Mouse (Mus musculus): ENCODE results near the gene Slc44a2. TPM values are rescaled to one million over a fixed set of nuclear protein-coding genes. Genes with fewer than 3 reads are reported as not detected.

The Slc44a2 gene
- polyA plus RNA-seq, 1 experiment from 2014 or later: 116 TPM

GRCm38 (mm10) chr9:21324269-21324668, 3.8 kb downstream of the Slc44a2 start:
- Histone ChIP-seq H3K27ac (ENCODE audit: low read length) (no peak overlapping the region), H3K36me3 (ENCODE audit: control insufficient read depth, insufficient read depth, low read length) (peaks cover 4% of the 10 kb centered on the region; the same call in 1 of the 2 replicates), H3K4me2 (ENCODE audit: low read depth, low read length) (no peak overlapping the region), H3K27me3 (ENCODE audit: control insufficient read depth, insufficient read depth, low read length) (no peaks in the 10 kb centered on the region), H3K9me3 (replicated peaks; ENCODE audit: control insufficient read depth, low read length) (0 out of 2 replicates have a peak, but pooled peaks cover 5% of the 10 kb centered on the region), H3K4me1 (ENCODE audit: control insufficient read depth, insufficient read depth, low read length) (peaks cover 21% of the 10 kb centered on the region), H3K4me3 (replicated peaks; ENCODE audit: low read length) (no peak overlapping the region), H3K9ac (ENCODE audit: low read length) (no peak overlapping the region)
- 85% methylated on average over 11 of the region's 11 CpGs for WGBS
- no peak for ATAC-seq (ENCODE audit: insufficient read depth, low FRiP score)

GRCm38 (mm10) chr9:21327569-21327968, 7.1 kb downstream of the Slc44a2 start:
- 60% methylated on average over 3 of the region's 3 CpGs for WGBS
- no peak overlapping the region for H3K4me2 ChIP-seq (ENCODE audit: low read depth, low read length)

GRCm38 (mm10) chr9:21328041-21328440, 7.5 kb downstream of the Slc44a2 start:
- peaks cover 6% of the 10 kb centered on the region; the same call in 1 of the 2 replicates for H3K4me1 ChIP-seq (ENCODE audit: control insufficient read depth, insufficient read depth, low read length)
- H3K27me3 ChIP-seq (ENCODE audit: control insufficient read depth, insufficient read depth, low read length): no peaks in the 10 kb centered on the region
- H3K9me3 ChIP-seq (replicated peaks; ENCODE audit: control insufficient read depth, low read length): no peaks in the 10 kb centered on the region
- no peak overlapping the region for H3K9ac ChIP-seq (ENCODE audit: low read length)
- peaks cover 4% of the 10 kb centered on the region; the same call in 1 of the 2 replicates for H3K36me3 ChIP-seq (ENCODE audit: control insufficient read depth, insufficient read depth, low read length)
- ATAC-seq (ENCODE audit: insufficient read depth, low FRiP score): no peak
- no peak overlapping the region for H3K27ac ChIP-seq (ENCODE audit: low read length)
- 67% methylated on average over 3 of the region's 3 CpGs for WGBS
- H3K4me3 ChIP-seq (replicated peaks; ENCODE audit: low read length): no peak overlapping the region
- H3K4me2 ChIP-seq (ENCODE audit: low read depth, low read length): no peak overlapping the region

More at GRCm38 (mm10) chr9:21327569-21327968, 7.1 kb downstream of the Slc44a2 start:
- no peak overlapping the region for H3K4me3 ChIP-seq (replicated peaks; ENCODE audit: low read length)
- H3K36me3 ChIP-seq (ENCODE audit: control insufficient read depth, insufficient read depth, low read length): peaks cover 4% of the 10 kb centered on the region; the same call in 1 of the 2 replicates
- H3K27me3 ChIP-seq (ENCODE audit: control insufficient read depth, insufficient read depth, low read length): no peaks in the 10 kb centered on the region
- no peak for ATAC-seq (ENCODE audit: insufficient read depth, low FRiP score)
- no peak overlapping the region for H3K9ac ChIP-seq (ENCODE audit: low read length)
- H3K4me1 ChIP-seq (ENCODE audit: control insufficient read depth, insufficient read depth, low read length): 0 out of 2 replicates have a peak, but pooled peaks cover 3% of the 10 kb centered on the region
- H3K27ac ChIP-seq (ENCODE audit: low read length): no peak overlapping the region
- no peaks in the 10 kb centered on the region for H3K9me3 ChIP-seq (replicated peaks; ENCODE audit: control insufficient read depth, low read length)

GRCm38 (mm10) chr9:21329041-21329440, 8.5 kb downstream of the Slc44a2 start:
- Histone ChIP-seq H3K9ac (ENCODE audit: low read length) (no peak overlapping the region), H3K27me3 (ENCODE audit: control insufficient read depth, insufficient read depth, low read length) (no peaks in the 10 kb centered on the region), H3K4me2 (ENCODE audit: low read depth, low read length) (no peak overlapping the region), H3K9me3 (replicated peaks; ENCODE audit: control insufficient read depth, low read length) (no peaks in the 10 kb centered on the region), H3K27ac (ENCODE audit: low read length) (no peak overlapping the region), H3K36me3 (ENCODE audit: control insufficient read depth, insufficient read depth, low read length) (peaks cover 4% of the 10 kb centered on the region; the same call in 1 of the 2 replicates), H3K4me3 (replicated peaks; ENCODE audit: low read length) (no peak overlapping the region), H3K4me1 (ENCODE audit: control insufficient read depth, insufficient read depth, low read length) (peaks cover 6% of the 10 kb centered on the region; the same call in 1 of the 2 replicates)
- 40% methylated on average over 4 of the region's 5 CpGs for WGBS
- ATAC-seq (ENCODE audit: insufficient read depth, low FRiP score): no peak

- no peak for ATAC-seq (ENCODE audit: insufficient read depth, low FRiP score)
- Histone ChIP-seq H3K4me2 (ENCODE audit: low read depth, low read length) (no peak overlapping the region), H3K36me3 (ENCODE audit: control insufficient read depth, insufficient read depth, low read length) (peaks cover 3% of the 10 kb centered on the region; the same call in 1 of the 2 replicates), H3K4me3 (replicated peaks; ENCODE audit: low read length) (no peak overlapping the region), H3K27me3 (ENCODE audit: control insufficient read depth, insufficient read depth, low read length) (no peaks in the 10 kb centered on the region), H3K9me3 (replicated peaks; ENCODE audit: control insufficient read depth, low read length) (no peaks in the 10 kb centered on the region), H3K4me1 (ENCODE audit: control insufficient read depth, insufficient read depth, low read length) (peaks cover 6% of the 10 kb centered on the region; the same call in 1 of the 2 replicates), H3K9ac (ENCODE audit: low read length) (no peak overlapping the region), H3K27ac (ENCODE audit: low read length) (no peak overlapping the region)
- 89% methylated on average over 10 of the region's 10 CpGs for WGBS
These were observed 9.3 kb downstream of the Slc44a2 start for GRCm38 (mm10) chr9:21329699-21330289.

DNA sequence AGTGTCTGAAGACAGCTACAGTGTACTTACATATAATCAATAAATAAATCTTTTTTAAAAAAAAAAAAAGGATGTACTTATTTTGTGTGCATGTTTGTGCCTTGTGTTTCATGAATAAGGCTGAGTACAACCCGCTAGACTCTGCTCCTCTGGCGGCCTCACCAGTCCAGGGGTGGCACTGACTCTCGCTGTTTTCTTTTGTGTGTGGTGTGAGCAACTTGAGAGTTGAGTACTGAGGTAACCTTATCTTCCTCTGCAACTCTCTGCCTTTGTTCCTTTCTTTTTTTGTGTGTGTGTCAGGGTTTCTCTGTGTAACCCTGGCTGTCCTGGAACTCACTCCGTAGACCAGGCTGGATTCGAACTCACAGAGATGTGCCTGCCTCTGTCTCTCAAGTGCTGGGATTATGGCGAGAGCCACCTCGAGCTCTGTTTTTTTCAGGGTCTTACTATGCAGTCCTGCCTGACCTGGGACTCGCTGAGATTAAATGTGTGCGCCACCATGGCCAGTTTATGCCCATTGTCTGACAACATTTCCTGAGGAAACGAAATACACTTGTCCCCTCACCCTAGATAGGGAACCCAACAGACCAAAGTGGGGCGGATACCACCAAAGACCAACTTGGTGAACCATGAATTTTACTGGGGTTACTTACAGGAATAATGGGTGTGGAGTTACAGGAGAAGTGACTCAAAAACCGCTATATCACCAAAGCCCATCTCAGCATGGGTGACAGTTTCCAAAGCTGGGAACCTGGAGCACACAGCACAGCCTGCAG, 11.1 kb downstream of the Slc44a2 start:
- H3K27ac ChIP-seq (ENCODE audit: low read length): no peak overlapping the region
- ATAC-seq (ENCODE audit: insufficient read depth, low FRiP score): no peak
- H3K27me3 ChIP-seq (ENCODE audit: control insufficient read depth, insufficient read depth, low read length): no peaks in the 10 kb centered on the region
- H3K4me2 ChIP-seq (ENCODE audit: low read depth, low read length): no peak overlapping the region
- H3K36me3 ChIP-seq (ENCODE audit: control insufficient read depth, insufficient read depth, low read length): no peaks in the 10 kb centered on the region
- H3K9me3 ChIP-seq (replicated peaks; ENCODE audit: control insufficient read depth, low read length): no peaks in the 10 kb centered on the region
- WGBS: 82% methylated on average over 12 of the region's 12 CpGs
- H3K4me3 ChIP-seq (replicated peaks; ENCODE audit: low read length): no peak overlapping the region
- H3K9ac ChIP-seq (ENCODE audit: low read length): no peak overlapping the region
- peaks cover 6% of the 10 kb centered on the region; the same call in 1 of the 2 replicates for H3K4me1 ChIP-seq (ENCODE audit: control insufficient read depth, insufficient read depth, low read length)

- H3K27me3 ChIP-seq (ENCODE audit: control insufficient read depth, insufficient read depth, low read length): no peaks in the 10 kb centered on the region
- WGBS: 52% methylated on average over 9 of the region's 9 CpGs
- H3K27ac ChIP-seq (ENCODE audit: low read length): no peak overlapping the region; the same call in 1 of the 2 replicates
- no peaks in the 10 kb centered on the region for H3K36me3 ChIP-seq (ENCODE audit: control insufficient read depth, insufficient read depth, low read length)
- ATAC-seq (ENCODE audit: insufficient read depth, low FRiP score): no peak
- H3K9me3 ChIP-seq (replicated peaks; ENCODE audit: control insufficient read depth, low read length): no peaks in the 10 kb centered on the region
- no peak overlapping the region for H3K9ac ChIP-seq (ENCODE audit: low read length)
- H3K4me1 ChIP-seq (ENCODE audit: control insufficient read depth, insufficient read depth, low read length): peaks cover 6% of the 10 kb centered on the region; the same call in 1 of the 2 replicates
- H3K4me2 ChIP-seq (ENCODE audit: low read depth, low read length): no peak overlapping the region
- H3K4me3 ChIP-seq (replicated peaks; ENCODE audit: low read length): no peak overlapping the region
These were observed 11.9 kb downstream of the Slc44a2 start for GRCm38 (mm10) chr9:21332161-21333061.

DNA sequence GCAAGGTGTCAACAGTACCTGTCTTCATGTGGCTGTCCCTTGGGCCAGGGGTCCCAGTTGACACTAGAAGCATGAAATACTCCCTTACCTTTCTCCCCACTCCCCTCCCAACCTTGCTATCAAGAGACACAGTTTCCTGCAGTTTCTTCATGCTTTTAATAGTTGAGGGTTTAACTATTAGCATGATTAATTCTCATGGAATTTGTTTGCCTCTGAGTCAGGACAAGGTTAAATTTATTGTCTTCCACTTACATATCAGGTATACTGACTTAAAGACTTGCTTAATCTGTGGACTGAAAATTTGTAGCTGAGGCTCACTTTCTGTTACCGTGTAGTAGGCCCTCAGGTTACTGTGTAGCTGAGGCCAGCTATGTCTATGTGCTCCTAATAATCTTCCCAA, 13.0 kb downstream of the Slc44a2 start:
- no peaks in the 10 kb centered on the region for H3K9me3 ChIP-seq (replicated peaks; ENCODE audit: control insufficient read depth, low read length)
- no peak overlapping the region for H3K4me2 ChIP-seq (ENCODE audit: low read depth, low read length)
- H3K36me3 ChIP-seq (ENCODE audit: control insufficient read depth, insufficient read depth, low read length): no peaks in the 10 kb centered on the region
- no peak overlapping the region for H3K27ac ChIP-seq (ENCODE audit: low read length)
- H3K27me3 ChIP-seq (ENCODE audit: control insufficient read depth, insufficient read depth, low read length): no peaks in the 10 kb centered on the region
- H3K4me1 ChIP-seq (ENCODE audit: control insufficient read depth, insufficient read depth, low read length): peaks cover 2% of the 10 kb centered on the region; the same call in 1 of the 2 replicates
- ATAC-seq (ENCODE audit: insufficient read depth, low FRiP score): no peak
- no peak overlapping the region for H3K4me3 ChIP-seq (replicated peaks; ENCODE audit: low read length)
- no peak overlapping the region for H3K9ac ChIP-seq (ENCODE audit: low read length)
- 72% methylated on average over 1 of the region's 1 CpGs for WGBS

Data from stomach, embryonic 16.5 days (tissue).